Mouse (Mus musculus) intestine, embryonic 16.5 days (tissue): ENCODE results near the gene Pan3. TPM values are rescaled to one million over a fixed set of nuclear protein-coding genes. Genes with fewer than 3 reads are reported as not detected.
A peak's percentile ranks its signal among the peaks of the same experiment; 100 is the strongest.

Source experiments
- ATAC-seq: fragments of 200-750 bp; cut with Nextera tagmentation; 2 replicates; pipeline ENCODE4 v1.8.0; 2017; ENCODE audit warnings: moderate TSS enrichment, moderate library complexity
- H3K27ac ChIP-seq: fragments of 300-500 bp; sonication (generic); 2 replicates; pipeline ENCODE4 v1.5.1; 2014; ENCODE audit warnings: mild to moderate bottlenecking, low read length
- H3K27me3 ChIP-seq: fragments of 300-500 bp; sonication (generic); replicated peaks from 2 replicates; pipeline ENCODE4 v1.6.1; 2014; ENCODE audit warnings: low read length, control low read depth, mixed read lengths; ENCODE audit not compliant: control insufficient read depth, insufficient read depth
- H3K36me3 ChIP-seq: fragments of 300-500 bp; sonication (generic); 2 replicates; pipeline ENCODE4 v1.6.1; 2014; ENCODE audit warnings: low read length, control low read depth; ENCODE audit not compliant: control insufficient read depth, insufficient read depth
- H3K4me1 ChIP-seq: fragments of 300-500 bp; sonication (generic); 2 replicates; pipeline ENCODE4 v1.6.1; 2014; ENCODE audit warnings: low read length, control low read depth, mixed read lengths; ENCODE audit not compliant: control insufficient read depth, insufficient read depth
- H3K4me2 ChIP-seq: fragments of 300-500 bp; sonication (generic); 2 replicates; pipeline ENCODE4 v1.6.1; 2014; ENCODE audit warnings: low read depth, low read length, control low read depth
- H3K4me3 ChIP-seq: fragments of 300-500 bp; sonication (generic); 2 replicates; pipeline ENCODE4 v1.5.1; 2014; ENCODE audit warnings: mild to moderate bottlenecking, low read length
- H3K9ac ChIP-seq: fragments of 300-500 bp; sonication (generic); 2 replicates; pipeline ENCODE4 v1.6.1; 2014; ENCODE audit warnings: low read depth, low read length
- H3K9me3 ChIP-seq: fragments of 300-500 bp; sonication (generic); 2 replicates; pipeline ENCODE4 v1.6.1; 2016; ENCODE audit warnings: low read length, control low read depth; ENCODE audit not compliant: control insufficient read depth
- WGBS: fragments of 180-500 bp; shearing (Covaris S2); extraction: QIAGEN DNeasy Blood & Tissue Kit; methylation state at CpG from one replicate; pipeline ENCODE4 v1.1.7; 2014; 5-methylcytosine and 5-hydroxymethylcytosine counted together
- polyA plus RNA-seq: library from polyadenylated mRNA; unstranded; fragments of >200 nt; fragmentation: Nextera tagmentation; extraction: Ambion mirVana; gene quantifications from 2 replicates; pipeline ENCODE4 v1.2.1, GENCODE M21; 2015

Gene Pan3
- polyA plus RNA-seq, 1 experiment from 2014 or later, result 40.4 TPM

DNA sequence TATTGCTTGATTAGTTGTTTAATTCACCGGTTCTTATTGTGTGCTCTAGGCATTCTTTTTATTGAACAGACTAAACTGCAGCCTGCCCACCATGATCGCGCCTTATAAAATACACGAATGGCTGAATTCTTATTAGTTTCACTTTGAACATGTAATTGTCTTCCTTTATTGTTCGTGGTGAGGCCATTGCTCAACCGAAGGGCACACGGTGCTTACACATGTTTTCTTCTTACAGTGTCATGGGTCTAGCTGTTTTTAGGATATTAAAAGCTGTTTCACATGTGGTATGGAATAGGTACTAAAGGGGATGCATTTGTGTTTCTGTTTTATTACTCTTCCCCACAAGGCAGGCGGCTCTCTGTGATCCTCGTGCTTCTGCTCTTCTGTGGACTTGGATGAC is 81.4 kb downstream of the Pan3 start:
- H3K27me3 ChIP-seq, result no peaks in the 10 kb centered on the region
- no peaks in the 10 kb centered on the region for H3K36me3 ChIP-seq
- no peak overlapping the region for H3K27ac ChIP-seq
- no peak overlapping the region for H3K9ac ChIP-seq
- H3K4me1 ChIP-seq, result peaks cover 9% of the 10 kb centered on the region; the same call in 1 of the 2 replicates
- no peak for ATAC-seq
- H3K4me2 ChIP-seq, result no peak overlapping the region
- H3K4me3 ChIP-seq, result no peak overlapping the region
- no peaks in the 10 kb centered on the region for H3K9me3 ChIP-seq
- WGBS, result 89% methylated on average over 9 of the region's 9 CpGs

DNA sequence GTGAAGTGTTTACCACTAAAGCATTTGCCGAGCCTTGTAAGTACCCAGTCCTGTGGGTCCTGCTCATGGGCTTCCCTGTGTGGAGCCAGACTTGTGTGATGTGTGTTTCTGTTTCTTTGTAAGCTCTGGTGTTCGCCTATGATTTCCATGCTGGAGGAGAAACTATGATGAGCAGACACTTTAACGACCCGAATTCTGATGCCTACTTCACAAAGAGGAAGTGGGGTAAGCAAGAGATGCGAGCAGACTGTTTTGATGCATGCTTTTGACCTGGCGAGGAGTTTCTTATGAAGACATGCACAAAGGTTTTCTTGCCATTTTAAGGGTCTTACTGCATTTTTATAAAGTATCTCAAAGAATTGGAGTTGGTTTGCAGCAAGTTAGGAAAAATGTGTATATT is 97.0 kb downstream of the Pan3 start:
- Histone ChIP-seq H3K4me2 (no peak overlapping the region), H3K27me3 (no peaks in the 10 kb centered on the region), H3K9me3 (no peaks in the 10 kb centered on the region), H3K36me3 (0 out of 2 replicates have a peak, but pooled peaks cover 3% of the 10 kb centered on the region), H3K4me3 (no peak overlapping the region), H3K9ac (no peak overlapping the region), H3K4me1 (no peaks in the 10 kb centered on the region), H3K27ac (no peak overlapping the region)
- no peak for ATAC-seq
- WGBS, result 90% methylated on average over 6 of the region's 6 CpGs

DNA sequence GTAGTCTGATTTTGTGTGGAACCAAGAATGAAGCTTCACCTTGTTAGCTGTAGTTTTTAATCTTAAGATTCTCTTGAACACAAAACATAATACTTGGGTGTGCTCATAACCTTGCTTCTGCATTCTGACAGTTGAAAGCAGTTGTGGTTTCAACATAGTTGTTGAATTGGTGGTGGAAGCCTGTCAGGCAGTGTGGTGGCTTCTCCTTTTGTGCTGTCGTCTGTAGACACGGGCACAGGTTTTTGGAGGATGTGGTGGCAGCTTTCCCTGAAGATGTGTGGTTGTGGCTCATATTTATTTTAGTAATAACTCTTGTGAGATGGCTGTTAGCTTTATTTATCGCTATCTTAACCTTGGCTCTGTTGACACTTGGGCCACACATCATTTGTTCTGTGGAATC is 97.8 kb downstream of the Pan3 start:
- Histone ChIP-seq H3K27me3 (no peaks in the 10 kb centered on the region), H3K27ac (no peak overlapping the region), H3K9ac (no peak overlapping the region), H3K36me3 (no peaks in the 10 kb centered on the region), H3K4me3 (no peak overlapping the region), H3K9me3 (no peaks in the 10 kb centered on the region), H3K4me1 (no peaks in the 10 kb centered on the region), H3K4me2 (no peak overlapping the region)
- WGBS, result 82% methylated on average over 3 of the region's 3 CpGs
- ATAC-seq, result no peak

DNA sequence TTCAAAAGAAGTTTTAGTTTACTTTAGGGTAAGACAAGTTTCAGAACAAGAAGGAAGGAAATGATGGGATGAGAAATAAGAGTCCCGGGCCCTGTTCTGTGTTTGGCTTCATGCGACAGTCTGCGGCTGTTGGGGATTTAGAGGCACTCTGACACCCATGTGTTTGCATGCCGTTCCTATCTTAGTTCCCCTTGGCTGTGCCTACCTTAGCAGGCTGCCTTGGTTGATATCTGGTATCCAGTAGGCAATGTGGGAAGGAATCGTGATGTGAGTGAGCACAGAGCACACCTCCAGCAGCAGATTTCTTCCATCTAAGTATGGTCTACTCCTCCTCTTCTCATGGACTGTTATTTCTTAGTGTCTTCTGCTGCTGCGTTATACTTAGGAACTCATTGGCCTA is 102.1 kb downstream of the Pan3 start:
- H3K4me2 ChIP-seq, result no peak overlapping the region
- 88% methylated on average over 6 of the region's 6 CpGs for WGBS
- H3K9me3 ChIP-seq, result no peaks in the 10 kb centered on the region
- no peaks in the 10 kb centered on the region for H3K27me3 ChIP-seq
- H3K27ac ChIP-seq, result no peak overlapping the region
- H3K36me3 ChIP-seq, result 0 out of 2 replicates have a peak, but pooled peaks cover 5% of the 10 kb centered on the region
- no peak overlapping the region for H3K9ac ChIP-seq
- ATAC-seq, result no peak
- no peak overlapping the region for H3K4me3 ChIP-seq
- no peaks in the 10 kb centered on the region for H3K4me1 ChIP-seq

DNA sequence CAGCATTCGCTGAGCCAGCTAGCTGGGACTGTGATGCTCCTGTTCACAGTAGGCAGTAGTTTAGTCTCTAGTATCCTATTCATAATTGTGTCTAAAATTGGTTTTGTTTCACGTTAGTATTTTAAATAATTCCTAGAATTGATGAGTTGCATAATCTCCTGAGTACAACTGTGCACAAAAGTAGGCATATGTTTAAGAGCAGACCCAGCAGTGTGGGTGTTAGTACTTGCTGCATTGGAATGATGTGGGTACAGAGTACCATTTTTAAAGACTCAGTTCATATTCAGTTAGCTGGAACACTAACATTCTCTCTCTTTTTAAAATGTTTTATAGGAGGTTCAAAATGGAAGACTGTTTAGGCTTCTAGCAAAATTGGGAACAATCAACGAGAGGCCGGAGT is 109.4 kb downstream of the Pan3 start:
- Histone ChIP-seq H3K27me3 (no peaks in the 10 kb centered on the region), H3K36me3 (peaks cover 15% of the 10 kb centered on the region), H3K9me3 (no peaks in the 10 kb centered on the region), H3K9ac (no peak overlapping the region), H3K4me2 (no peak overlapping the region), H3K27ac (no peak overlapping the region), H3K4me1 (no peaks in the 10 kb centered on the region), H3K4me3 (no peak overlapping the region)
- 95% methylated on average over 4 of the region's 4 CpGs for WGBS
- no peak for ATAC-seq

DNA sequence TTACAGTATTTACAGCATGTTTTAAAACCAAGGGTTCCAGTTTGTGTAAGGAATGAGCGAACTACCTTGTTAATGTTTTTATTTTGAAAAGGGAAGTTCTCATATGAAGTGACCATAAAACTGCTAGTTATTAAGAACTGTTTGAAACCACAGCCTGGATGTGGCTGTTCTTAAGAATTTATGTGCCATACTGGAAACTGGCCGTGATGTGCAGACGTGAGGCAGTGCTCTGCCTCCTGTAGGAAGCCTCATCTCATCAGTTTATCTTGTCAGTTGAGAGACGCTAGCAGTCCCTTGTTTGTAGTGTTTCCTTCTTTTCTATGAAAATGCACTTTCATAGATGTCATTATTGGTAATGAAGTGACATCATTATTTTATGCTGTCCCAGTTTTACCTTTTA is 109.9 kb downstream of the Pan3 start:
- H3K4me2 ChIP-seq, result no peak overlapping the region
- WGBS, result 86% methylated on average over 4 of the region's 4 CpGs
- H3K4me3 ChIP-seq, result no peak overlapping the region
- H3K27ac ChIP-seq, result no peak overlapping the region
- H3K36me3 ChIP-seq, result peaks cover 15% of the 10 kb centered on the region
- no peaks in the 10 kb centered on the region for H3K9me3 ChIP-seq
- no peaks in the 10 kb centered on the region for H3K4me1 ChIP-seq
- ATAC-seq, result no peak
- no peaks in the 10 kb centered on the region for H3K27me3 ChIP-seq
- H3K9ac ChIP-seq, result no peak overlapping the region

DNA sequence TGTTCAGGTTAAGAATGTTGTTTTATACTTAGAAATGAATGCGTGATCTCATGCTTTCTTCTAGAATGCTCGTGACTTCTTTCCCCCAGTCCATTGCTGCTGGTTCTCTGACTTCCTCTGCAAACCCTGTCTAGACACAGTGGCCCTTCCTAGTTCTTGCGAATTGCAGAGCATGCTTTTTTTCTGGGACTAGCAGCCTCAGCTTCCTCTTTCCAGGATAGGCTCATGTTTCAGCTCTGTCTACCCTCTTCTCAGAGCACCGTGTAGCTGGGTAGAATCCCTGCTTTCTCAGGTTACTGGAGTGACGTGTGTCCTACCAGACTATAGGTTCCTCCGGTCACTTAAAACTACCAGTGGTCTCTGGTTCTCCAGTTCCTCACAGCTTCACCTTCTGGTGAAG is 112.3 kb downstream of the Pan3 start:
- peaks cover 14% of the 10 kb centered on the region for H3K36me3 ChIP-seq
- no peaks in the 10 kb centered on the region for H3K4me1 ChIP-seq
- H3K27ac ChIP-seq, result no peak overlapping the region
- WGBS, result 80% methylated on average over 6 of the region's 6 CpGs
- H3K9me3 ChIP-seq, result no peaks in the 10 kb centered on the region
- no peak overlapping the region for H3K4me2 ChIP-seq
- H3K4me3 ChIP-seq, result no peak overlapping the region
- ATAC-seq, result no peak
- no peaks in the 10 kb centered on the region for H3K27me3 ChIP-seq
- H3K9ac ChIP-seq, result no peak overlapping the region

DNA sequence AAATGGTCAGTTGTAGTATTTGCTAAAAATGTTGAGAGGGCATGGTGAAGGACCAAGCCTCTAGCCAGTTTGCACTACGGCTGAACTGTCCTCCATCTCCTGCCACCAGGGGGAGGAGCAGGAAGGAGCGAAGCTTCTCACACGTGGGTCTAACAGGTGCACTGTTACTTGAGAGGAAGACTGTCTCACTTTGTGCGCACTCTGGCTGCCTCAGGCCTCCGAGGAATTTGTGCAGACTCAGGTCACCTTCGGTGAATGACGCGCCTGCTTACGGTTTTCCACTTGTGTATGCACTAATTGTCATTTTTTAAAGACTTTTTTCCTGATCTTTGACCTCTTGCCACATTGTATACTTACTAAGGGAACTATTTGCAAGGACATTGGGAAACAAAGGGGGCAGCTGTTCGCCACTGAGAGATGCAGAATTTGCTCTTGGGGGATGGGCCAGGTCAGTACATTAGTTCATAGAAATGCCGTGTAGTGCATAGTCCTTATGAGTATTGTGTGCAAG is 115.8 kb downstream of the Pan3 start:
- WGBS, result 65% methylated on average over 11 of the region's 11 CpGs
- H3K9ac ChIP-seq, result no peak overlapping the region
- peaks cover 13% of the 10 kb centered on the region for H3K36me3 ChIP-seq
- H3K27ac ChIP-seq, result no peak overlapping the region
- no peaks in the 10 kb centered on the region for H3K9me3 ChIP-seq
- H3K4me2 ChIP-seq, result no peak overlapping the region
- H3K4me3 ChIP-seq, result no peak overlapping the region
- H3K4me1 ChIP-seq, result no peaks in the 10 kb centered on the region
- peak; percentile 48; the same call in 1 of the 2 replicates for ATAC-seq
- H3K27me3 ChIP-seq, result no peaks in the 10 kb centered on the region

DNA sequence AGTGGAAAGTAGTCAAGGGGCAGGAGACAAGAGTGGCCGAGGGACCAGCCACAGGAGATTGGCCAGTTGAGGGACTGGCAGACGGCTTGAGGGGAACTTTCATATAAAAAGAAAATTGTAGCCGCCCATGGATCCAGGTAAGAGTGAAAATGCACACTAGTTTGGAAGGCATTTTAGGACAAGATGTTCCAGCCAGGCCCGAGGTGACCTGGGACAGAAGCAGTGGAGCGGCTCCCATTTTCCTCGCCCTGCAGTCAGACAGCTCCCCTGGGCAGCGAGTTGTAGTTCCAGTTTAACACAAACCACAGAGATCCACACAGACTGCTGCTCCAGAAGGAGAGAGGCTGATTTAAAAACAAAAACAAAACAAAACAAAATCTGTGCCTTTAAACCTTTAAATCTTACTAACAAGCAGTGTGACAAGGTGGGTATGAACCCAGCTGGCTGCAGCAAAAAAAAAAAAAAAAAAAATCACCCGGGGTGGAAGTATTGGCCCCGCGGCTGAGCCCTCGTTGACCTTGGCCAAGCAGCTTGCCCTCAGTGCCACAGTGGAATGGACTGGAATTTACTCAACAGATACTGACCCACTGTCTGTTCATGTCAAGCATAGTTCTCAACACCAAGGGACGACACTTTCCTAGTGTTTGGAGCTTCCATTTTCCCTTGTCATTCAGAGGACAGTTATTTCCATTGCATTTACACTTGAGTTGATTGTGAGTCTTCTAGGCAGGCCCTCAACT is 119.2 kb downstream of the Pan3 start:
- Histone ChIP-seq H3K4me1 (no peaks in the 10 kb centered on the region), H3K4me2 (no peak overlapping the region), H3K36me3 (peaks cover 10% of the 10 kb centered on the region), H3K9ac (no peak overlapping the region), H3K4me3 (no peak overlapping the region), H3K9me3 (no peaks in the 10 kb centered on the region), H3K27ac (no peak overlapping the region), H3K27me3 (no peaks in the 10 kb centered on the region)
- ATAC-seq, result no peak
- WGBS, result 88% methylated on average over 12 of the region's 12 CpGs
